Comparison of ENCODE assay signal across 25 mouse cellular contexts in genomic region chr8:121093496-121093895, GRCm38 (mm10). TPM values are rescaled to one million over a fixed set of nuclear protein-coding genes. Genes with fewer than 3 reads are reported as not detected.
A peak's percentile ranks its signal among the peaks of the same experiment; 100 is the strongest.
DNase-seq lines count a peak whose midpoint lies in the region; ATAC-seq and TF ChIP-seq lines count a peak whose summit lies in the region.
"Had no signal": no experiment of that assay in that cellular context is flagged by ENCODE, and none has a peak within 500 bp of the region (broad histone marks: within the 10 kb centered on the region; RNA-seq: fewer than 3 reads in every experiment).

No protein-coding gene starts in this region.

- H3K27ac ChIP-seq in hindbrain, embryonic 10.5 days, result no peak overlapping the region
- no peak overlapping the region for H3K27ac ChIP-seq in hindbrain, postnatal 0 days
- H3K27ac ChIP-seq in intestine, embryonic 14.5 days (ENCODE audit: low read depth), result no peak overlapping the region
- H3K27ac ChIP-seq in intestine, embryonic 16.5 days (ENCODE audit: low read length), result no peak overlapping the region
- no peak overlapping the region for H3K27ac ChIP-seq in midbrain, embryonic 11.5 days (ENCODE audit: low read depth, low read length)
- no peak overlapping the region for H3K27ac ChIP-seq in midbrain, embryonic 13.5 days
- no peak overlapping the region for H3K27ac ChIP-seq in testis, adult 2 months (ENCODE audit: control insufficient read depth, insufficient read depth, low read depth, low read length)
- H3K27ac ChIP-seq: embryonic facial prominence, embryonic 10.5 days; embryonic facial prominence, embryonic 12.5 days; forebrain, embryonic 13.5 days had no signal

- H3K4me2 ChIP-seq in hindbrain, postnatal 0 days (ENCODE audit: low read depth, low read length), result no peak overlapping the region
- no peak overlapping the region for H3K4me2 ChIP-seq in intestine, embryonic 14.5 days (ENCODE audit: low read length)
- H3K4me2 ChIP-seq in intestine, embryonic 16.5 days (ENCODE audit: low read depth, low read length), result no peak overlapping the region
- no peak overlapping the region for H3K4me2 ChIP-seq in midbrain, embryonic 11.5 days
- H3K4me2 ChIP-seq in midbrain, embryonic 13.5 days (replicated peaks), result no peak overlapping the region
- H3K4me2 ChIP-seq: embryonic facial prominence, embryonic 12.5 days; forebrain, embryonic 13.5 days had no signal

- TF ChIP-seq POLR2A in testis, adult 2 months (IDR thresholded peaks at IDR 0.05; ENCODE audit: control insufficient read depth, low read depth, low read length), result no peak

- no peak for ATAC-seq in hindbrain, postnatal 0 days
- ATAC-seq in intestine, embryonic 14.5 days (replicated peaks; ENCODE audit: low FRiP score, low TSS enrichment, low read depth), result no peak
- ATAC-seq in intestine, embryonic 16.5 days, result no peak
- ATAC-seq in midbrain, embryonic 11.5 days (ENCODE audit: low FRiP score), result no peak
- ATAC-seq in midbrain, embryonic 13.5 days, result no peak
- ATAC-seq: activated CD4-positive, CD25-positive, alpha-beta regulatory T cell, adult 4 months had no signal

- peaks cover 21% of the 10 kb centered on the region for H3K36me3 ChIP-seq in hindbrain, embryonic 10.5 days
- H3K36me3 ChIP-seq in hindbrain, postnatal 0 days (ENCODE audit: insufficient read depth, low read length), result peaks cover 12% of the 10 kb centered on the region
- H3K36me3 ChIP-seq in intestine, embryonic 14.5 days (ENCODE audit: control insufficient read depth, insufficient read depth, low read length), result peaks cover 29% of the 10 kb centered on the region
- peaks cover 5% of the 10 kb centered on the region; the same call in 1 of the 2 replicates for H3K36me3 ChIP-seq in intestine, embryonic 16.5 days (ENCODE audit: control insufficient read depth, insufficient read depth, low read length)
- H3K36me3 ChIP-seq in midbrain, embryonic 11.5 days (ENCODE audit: control insufficient read depth, insufficient read depth, low read length), result peaks cover 2% of the 10 kb centered on the region; the same call in 1 of the 2 replicates
- peaks cover 20% of the 10 kb centered on the region for H3K36me3 ChIP-seq in midbrain, embryonic 13.5 days
- H3K36me3 ChIP-seq in testis, adult 2 months (ENCODE audit: control insufficient read depth, insufficient read depth, low read length), result no peaks in the 10 kb centered on the region

- no peak overlapping the region for H3K9ac ChIP-seq in hindbrain, postnatal 0 days (replicated peaks; ENCODE audit: low read length)
- H3K9ac ChIP-seq in intestine, embryonic 14.5 days (ENCODE audit: low read length), result no peak overlapping the region
- H3K9ac ChIP-seq in intestine, embryonic 16.5 days (ENCODE audit: low read depth, low read length), result no peak overlapping the region
- H3K9ac ChIP-seq in midbrain, embryonic 11.5 days (ENCODE audit: low read length), result no peak overlapping the region
- H3K9ac ChIP-seq in midbrain, embryonic 13.5 days (replicated peaks), result no peak overlapping the region
- H3K9ac ChIP-seq: embryonic facial prominence, embryonic 12.5 days; forebrain, embryonic 13.5 days had no signal

- TF ChIP-seq CTCF in hindbrain, postnatal 0 days (IDR thresholded peaks at IDR 0.05; ENCODE audit: low read depth), result no peak; the same call in 1 of the 2 replicates
- TF ChIP-seq CTCF in testis, adult 2 months (IDR thresholded peaks at IDR 0.05; ENCODE audit: control insufficient read depth, insufficient read depth, insufficient replicate concordance, low read depth, low read length), result no peak

- WGBS in hindbrain, embryonic 10.5 days, result 59% methylated on average over 6 of the region's 6 CpGs
- 61% methylated on average over 6 of the region's 6 CpGs for WGBS in hindbrain, postnatal 0 days
- WGBS in intestine, embryonic 14.5 days, result 64% methylated on average over 6 of the region's 6 CpGs
- WGBS in intestine, embryonic 16.5 days, result 61% methylated on average over 6 of the region's 6 CpGs
- WGBS in midbrain, embryonic 11.5 days, result 69% methylated on average over 6 of the region's 6 CpGs
- WGBS in midbrain, embryonic 13.5 days, result 66% methylated on average over 6 of the region's 6 CpGs

- peaks cover 26% of the 10 kb centered on the region for H3K4me1 ChIP-seq in hindbrain, embryonic 10.5 days (replicated peaks)
- no peaks in the 10 kb centered on the region for H3K4me1 ChIP-seq in hindbrain, postnatal 0 days (ENCODE audit: insufficient read depth, low read length)
- H3K4me1 ChIP-seq in intestine, embryonic 14.5 days (replicated peaks; ENCODE audit: control insufficient read depth, insufficient read depth, low read length), result peaks cover 13% of the 10 kb centered on the region
- peaks cover 15% of the 10 kb centered on the region for H3K4me1 ChIP-seq in intestine, embryonic 16.5 days (ENCODE audit: control insufficient read depth, insufficient read depth, low read length)
- H3K4me1 ChIP-seq in midbrain, embryonic 11.5 days (ENCODE audit: control insufficient read depth, insufficient read depth, low read length), result no peaks in the 10 kb centered on the region
- no peaks in the 10 kb centered on the region for H3K4me1 ChIP-seq in midbrain, embryonic 13.5 days (replicated peaks)
- peaks cover 16% of the 10 kb centered on the region for H3K4me1 ChIP-seq in testis, adult 2 months (ENCODE audit: control insufficient read depth, insufficient read depth, low read length)
- H3K4me1 ChIP-seq: forebrain, embryonic 13.5 days had no signal

- H3K9me3 ChIP-seq in hindbrain, embryonic 10.5 days, result no peaks in the 10 kb centered on the region
- H3K9me3 ChIP-seq in hindbrain, postnatal 0 days (ENCODE audit: low read length), result no peaks in the 10 kb centered on the region
- no peaks in the 10 kb centered on the region for H3K9me3 ChIP-seq in intestine, embryonic 14.5 days (ENCODE audit: control insufficient read depth, low read length)
- no peaks in the 10 kb centered on the region for H3K9me3 ChIP-seq in intestine, embryonic 16.5 days (ENCODE audit: control insufficient read depth, low read length)
- no peaks in the 10 kb centered on the region for H3K9me3 ChIP-seq in midbrain, embryonic 11.5 days (ENCODE audit: control insufficient read depth, low read length)
- no peaks in the 10 kb centered on the region for H3K9me3 ChIP-seq in midbrain, embryonic 13.5 days
- H3K9me3 ChIP-seq: embryonic facial prominence, embryonic 10.5 days; embryonic facial prominence, embryonic 12.5 days; forebrain, embryonic 13.5 days had no signal

- H3K4me3 ChIP-seq in hindbrain, embryonic 10.5 days, result no peak overlapping the region
- no peak overlapping the region for H3K4me3 ChIP-seq in hindbrain, postnatal 0 days (ENCODE audit: low read length)
- no peak overlapping the region for H3K4me3 ChIP-seq in intestine, embryonic 14.5 days (ENCODE audit: low read depth, low read length)
- H3K4me3 ChIP-seq in intestine, embryonic 16.5 days (ENCODE audit: low read length), result no peak overlapping the region
- H3K4me3 ChIP-seq in midbrain, embryonic 11.5 days (ENCODE audit: low read depth, low read length), result no peak overlapping the region
- no peak overlapping the region for H3K4me3 ChIP-seq in midbrain, embryonic 13.5 days (replicated peaks)
- peak overlapping the region; percentile 30; the same call in 1 of the 2 replicates for H3K4me3 ChIP-seq in testis, adult 2 months (ENCODE audit: control insufficient read depth, low read depth, low read length)
- H3K4me3 ChIP-seq: embryonic facial prominence, embryonic 10.5 days; embryonic facial prominence, embryonic 12.5 days; forebrain, embryonic 13.5 days had no signal

- H3K27me3 ChIP-seq in hindbrain, embryonic 10.5 days (ENCODE audit: insufficient read depth, poor library complexity, severe bottlenecking), result peaks cover 70% of the 10 kb centered on the region
- peaks cover 44% of the 10 kb centered on the region for H3K27me3 ChIP-seq in hindbrain, postnatal 0 days (ENCODE audit: insufficient read depth, low read length)
- H3K27me3 ChIP-seq in intestine, embryonic 14.5 days (replicated peaks; ENCODE audit: control insufficient read depth, insufficient read depth, low read length), result peaks cover 26% of the 10 kb centered on the region
- peaks cover 35% of the 10 kb centered on the region for H3K27me3 ChIP-seq in intestine, embryonic 16.5 days (replicated peaks; ENCODE audit: control insufficient read depth, insufficient read depth, low read length)
- peaks cover 46% of the 10 kb centered on the region for H3K27me3 ChIP-seq in midbrain, embryonic 11.5 days (ENCODE audit: control insufficient read depth, insufficient read depth, low read length)
- peaks cover 56% of the 10 kb centered on the region for H3K27me3 ChIP-seq in midbrain, embryonic 13.5 days
- peaks cover 3% of the 10 kb centered on the region; the same call in 1 of the 2 replicates for H3K27me3 ChIP-seq in testis, adult 2 months (ENCODE audit: control insufficient read depth, insufficient read depth, low read length)
- H3K27me3 ChIP-seq: Patski had no signal

- DNase-seq in hindbrain, embryonic 10.5 days (ENCODE audit: low spot score), result peak; percentile 3
- DNase-seq in hindbrain, postnatal 0 days (ENCODE audit: low spot score), result no peak
- peak; percentile 55 for DNase-seq in intestine, embryonic 14.5 days (ENCODE audit: low spot score)
- DNase-seq in midbrain, embryonic 11.5 days (ENCODE audit: low spot score, missing footprints), result peak; percentile 86
- no peak for DNase-seq in testis, postnatal 14 days (ENCODE audit: low spot score)
- DNase-seq: adrenal gland, adult 8-10 months; adrenal gland, postnatal 14 days; adrenal gland, postnatal 36 days; B cell, adult 2 months; cerebellum, adult 11-12 months; cerebellum, adult 2 months; cerebellum, adult 9-10 months; cerebellum, postnatal 10 days; cerebellum, postnatal 25 days had no signal

RNA-seq across cellular contexts. Expression of gene Foxf1, which starts 9.3 kb away (rescaled TPM):
- 3.9 and 4.9 TPM in 2 replicates for polyA plus RNA-seq in hindbrain, embryonic 10.5 days (2016; fragmentation: Nextera tagmentation; extraction: Ambion mirVana)
- total RNA-seq in hindbrain, postnatal 0 days (2014; rRNA removed), result 1.8 and 1.9 TPM in 2 replicates
- polyA plus RNA-seq in hindbrain, postnatal 0 days (2015; fragmentation: Nextera tagmentation; extraction: Ambion mirVana), result 1.2 and 1.4 TPM in 2 replicates
- 129 and 149 TPM in 2 replicates for polyA plus RNA-seq in intestine, embryonic 14.5 days (2014; fragmentation: Nextera tagmentation; extraction: Ambion mirVana)
- 86.9 and 88.3 TPM in 2 replicates for polyA plus RNA-seq in intestine, embryonic 16.5 days (2015; fragmentation: Nextera tagmentation; extraction: Ambion mirVana)
- polyA plus RNA-seq in midbrain, embryonic 11.5 days (2014; fragmentation: Nextera tagmentation; extraction: Ambion mirVana), result 0.17 and 0.20 TPM in 2 replicates
- 0.39 and 0.71 TPM in 2 replicates for polyA plus RNA-seq in midbrain, embryonic 13.5 days (2015; fragmentation: Nextera tagmentation; extraction: Ambion mirVana)
- 0.98 and 1.1 TPM in 2 replicates for polyA plus RNA-seq in testis, adult 2 months (2012; rRNA removed)
- total RNA-seq: CH12.LX had no signal
- polyA plus RNA-seq: activated CD4-positive, CD25-positive, alpha-beta regulatory T cell, adult 4 months; G1E had no signal

RNA-seq across cellular contexts. Expression of gene Mthfsd, which starts 14.7 kb away (rescaled TPM):
- polyA plus RNA-seq in hindbrain, embryonic 10.5 days (2016; fragmentation: Nextera tagmentation; extraction: Ambion mirVana), result 60.5 and 68.2 TPM in 2 replicates
- 39.9 and 45.6 TPM in 2 replicates for total RNA-seq in hindbrain, postnatal 0 days (2014; rRNA removed)
- 44.4 and 47.0 TPM in 2 replicates for polyA plus RNA-seq in hindbrain, postnatal 0 days (2015; fragmentation: Nextera tagmentation; extraction: Ambion mirVana)
- 59.2 and 62.9 TPM in 2 replicates for polyA plus RNA-seq in intestine, embryonic 14.5 days (2014; fragmentation: Nextera tagmentation; extraction: Ambion mirVana)
- polyA plus RNA-seq in intestine, embryonic 16.5 days (2015; fragmentation: Nextera tagmentation; extraction: Ambion mirVana), result 48.9 TPM in 2 replicates
- 47.4 and 50.4 TPM in 2 replicates for polyA plus RNA-seq in midbrain, embryonic 11.5 days (2014; fragmentation: Nextera tagmentation; extraction: Ambion mirVana)
- polyA plus RNA-seq in midbrain, embryonic 13.5 days (2015; fragmentation: Nextera tagmentation; extraction: Ambion mirVana), result 57.8 and 60.7 TPM in 2 replicates
- 70.3 and 73.6 TPM in 2 replicates for polyA plus RNA-seq in testis, adult 2 months (2012; rRNA removed)

RNA-seq across cellular contexts. Expression of gene Foxc2, which starts 22.5 kb away (rescaled TPM):
- polyA plus RNA-seq in hindbrain, embryonic 10.5 days (2016; fragmentation: Nextera tagmentation; extraction: Ambion mirVana), result 7.0 and 13.7 TPM in 2 replicates
- total RNA-seq in hindbrain, postnatal 0 days (2014; rRNA removed), result 3.7 and 10.6 TPM in 2 replicates
- polyA plus RNA-seq in hindbrain, postnatal 0 days (2015; fragmentation: Nextera tagmentation; extraction: Ambion mirVana), result 2.8 and 3.6 TPM in 2 replicates
- polyA plus RNA-seq in intestine, embryonic 14.5 days (2014; fragmentation: Nextera tagmentation; extraction: Ambion mirVana), result 0.43 and 0.48 TPM in 2 replicates
- polyA plus RNA-seq in intestine, embryonic 16.5 days (2015; fragmentation: Nextera tagmentation; extraction: Ambion mirVana), result 0.20 and 0.22 TPM in 2 replicates
- 7.0 and 7.1 TPM in 2 replicates for polyA plus RNA-seq in midbrain, embryonic 11.5 days (2014; fragmentation: Nextera tagmentation; extraction: Ambion mirVana)
- polyA plus RNA-seq in midbrain, embryonic 13.5 days (2015; fragmentation: Nextera tagmentation; extraction: Ambion mirVana), result 1.3 and 1.9 TPM in 2 replicates
- polyA plus RNA-seq in testis, adult 2 months (2012; rRNA removed), result 0.20 and 0.22 TPM in 2 replicates
- total RNA-seq: CH12.LX, G1E had no signal
- polyA plus RNA-seq: activated CD4-positive, CD25-positive, alpha-beta regulatory T cell, adult 4 months; CD4-positive, CD25-positive, alpha-beta regulatory T cell, adult 4 months had no signal

RNA-seq across cellular contexts. Expression of gene Foxl1, which starts 34.2 kb away (rescaled TPM):
- polyA plus RNA-seq in hindbrain, embryonic 10.5 days (2016; fragmentation: Nextera tagmentation; extraction: Ambion mirVana), result 1.6 and 3.5 TPM in 2 replicates
- 0.40 and 0.58 TPM in 2 replicates for total RNA-seq in hindbrain, postnatal 0 days (2014; rRNA removed)
- 0.21 TPM in 1 of 2 replicates, not detected in the other for polyA plus RNA-seq in hindbrain, postnatal 0 days (2015; fragmentation: Nextera tagmentation; extraction: Ambion mirVana)
- 6.5 and 7.7 TPM in 2 replicates for polyA plus RNA-seq in intestine, embryonic 14.5 days (2014; fragmentation: Nextera tagmentation; extraction: Ambion mirVana)
- 5.2 and 5.8 TPM in 2 replicates for polyA plus RNA-seq in intestine, embryonic 16.5 days (2015; fragmentation: Nextera tagmentation; extraction: Ambion mirVana)
- 0.46 and 0.79 TPM in 2 replicates for polyA plus RNA-seq in midbrain, embryonic 11.5 days (2014; fragmentation: Nextera tagmentation; extraction: Ambion mirVana)
- polyA plus RNA-seq in midbrain, embryonic 13.5 days (2015; fragmentation: Nextera tagmentation; extraction: Ambion mirVana), result 0.12 and 0.13 TPM in 2 replicates
- not detected in 2 replicates for polyA plus RNA-seq in testis, adult 2 months (2012; rRNA removed)
- total RNA-seq: G1E had no signal
- polyA plus RNA-seq: activated CD4-positive, CD25-positive, alpha-beta regulatory T cell, adult 4 months; CD4-positive, CD25-positive, alpha-beta regulatory T cell, adult 4 months; cerebellum, adult 2 months; G1E had no signal

Comparison
In these comparisons a context has a peak if more than half of its experiments do, and no peak if none do; other contexts are left out.
1. DNase-seq: peak in hindbrain, embryonic 10.5 days (single experiment), intestine, embryonic 14.5 days (single experiment) and midbrain, embryonic 11.5 days (single experiment); none in hindbrain, postnatal 0 days (single experiment) and testis, postnatal 14 days (single experiment).
2. RNA of gene Foxf1, which starts 9.3 kb away (polyA plus RNA-seq): 129 to 149 TPM in intestine, embryonic 14.5 days and 86.9 to 88.3 TPM in intestine, embryonic 16.5 days; 3.9 to 4.9 TPM in hindbrain, embryonic 10.5 days, 1.2 to 1.4 TPM in hindbrain, postnatal 0 days, 0.98 to 1.1 TPM in testis, adult 2 months, 0.39 to 0.71 TPM in midbrain, embryonic 13.5 days and 0.17 to 0.20 TPM in midbrain, embryonic 11.5 days; every median in the first group is over 10 times any median in the second.